Mouse (Mus musculus): Measurements from ENCODE around the gene Olfr829. TPM values are rescaled to one million over a fixed set of nuclear protein-coding genes. Genes with fewer than 3 reads are reported as not detected.
"Not testable (repeated sequence)": the region's sequence is repeated elsewhere in the genome, so short reads cannot be mapped to it uniquely, and the experiment has no call there.

Olfr829 gene
- total RNA-seq (2021), result not detected in 2 replicates
- long read RNA-seq, experiment 1, result 0 reads
- long read RNA-seq, experiment 2, result 0 reads

GRCm38 (mm10) chr9:18854633-18855032, at the start of gene Olfr829:
TSS of gene Olfr829 (plus strand) at chr9:18854933.
- no peak for DNase-seq

GRCm38 (mm10) chr9:18819426-18819825, 35.3 kb upstream of the Olfr829 start, which contains the start of gene Olfr828:
TSS of gene Olfr828 (minus strand) at chr9:18819526.
- no peak for DNase-seq

- DNase-seq, result no peak
Measured at GRCm38 (mm10) chr9:18874393-18874792, 19.7 kb downstream of the Olfr829 start, which contains the start of gene Olfr830. TSS of gene Olfr830 (plus strand) at chr9:18874693.

GRCm38 (mm10) chr9:18907699-18908098, 53.0 kb downstream of the Olfr829 start:
- not testable (repeated sequence) for DNase-seq

Other genes starting within 250 kb of the Olfr829 start
- gene Muc16, start 180.4 kb upstream of the Olfr829 start, total RNA-seq (2021), result 3.6 and 4.2 TPM in 2 replicates
- gene Olfr24, start 90.9 kb upstream of the Olfr829 start, total RNA-seq (2021), result not detected in 2 replicates
- not detected in 2 replicates for gene Olfr828, start 35.4 kb upstream of the Olfr829 start, total RNA-seq (2021)
- gene Olfr830, start 19.8 kb downstream of the Olfr829 start, total RNA-seq (2021), result not detected in 2 replicates
- not detected in 2 replicates for gene Olfr832, start 82.2 kb downstream of the Olfr829 start, total RNA-seq (2021)
- gene Olfr834, start 133.1 kb downstream of the Olfr829 start, total RNA-seq (2021), result not detected in 2 replicates
- gene Olfr835, start 177.8 kb downstream of the Olfr829 start, total RNA-seq (2021), result not detected in 2 replicates